Mouse (Mus musculus) fat pad, adult 2 months (tissue): Measurements from ENCODE around the gene Sv2c.

Experiments
- DNase-seq: peaks from one replicate; pipeline ENCODE4 v3.0.0-alpha.2; 2011; ENCODE audit warnings: low read depth, low spot score; ENCODE audit errors: extremely low read depth

Gene Sv2c

GRCm38 (mm10) chr13:95948821-95949220 is 183.6 kb downstream of the Sv2c start:
- no peak for DNase-seq

GRCm38 (mm10) chr13:95948394-95948793 is 184.0 kb downstream of the Sv2c start:
- no peak for DNase-seq

GRCm38 (mm10) chr13:95945937-95946507 is 186.4 kb downstream of the Sv2c start:
- no peak for DNase-seq

GRCm38 (mm10) chr13:95944621-95945020 is 187.8 kb downstream of the Sv2c start:
- no peak for DNase-seq

GRCm38 (mm10) chr13:95943919-95944318 is 188.5 kb downstream of the Sv2c start:
- DNase-seq: no peak

GRCm38 (mm10) chr13:95942587-95942986 is 189.8 kb downstream of the Sv2c start:
- no peak for DNase-seq

GRCm38 (mm10) chr13:95941861-95942260 is 190.5 kb downstream of the Sv2c start:
- no peak for DNase-seq

GRCm38 (mm10) chr13:95940811-95941210 is 191.6 kb downstream of the Sv2c start:
- no peak for DNase-seq

- no peak for DNase-seq
Observed at GRCm38 (mm10) chr13:95924201-95924621, 208.2 kb downstream of the Sv2c start.

GRCm38 (mm10) chr13:95922626-95923025 is 209.8 kb downstream of the Sv2c start:
- DNase-seq: no peak

GRCm38 (mm10) chr13:95918624-95919284 is 213.6 kb downstream of the Sv2c start:
- DNase-seq: no peak

- no peak for DNase-seq
Observed at GRCm38 (mm10) chr13:95913046-95913406, 219.4 kb downstream of the Sv2c start.

- DNase-seq: no peak
Observed at GRCm38 (mm10) chr13:95912157-95913045, 220.0 kb downstream of the Sv2c start.

- DNase-seq: no peak
Observed at GRCm38 (mm10) chr13:95910270-95910669, 222.1 kb downstream of the Sv2c start.

GRCm38 (mm10) chr13:95909244-95909643 is 223.1 kb downstream of the Sv2c start:
- no peak for DNase-seq
